Comparison of ENCODE assay signal across 8 mouse cellular contexts in genomic region chr9:47856311-47856710, GRCm38 (mm10).
A peak's percentile ranks its signal among the peaks of the same experiment; 100 is the strongest.
DNase-seq lines count a peak whose midpoint lies in the region; ATAC-seq and TF ChIP-seq lines count a peak whose summit lies in the region.

No protein-coding gene starts in this region.

- no peak overlapping the region for H3K4me3 ChIP-seq in cerebellum, adult 2 months (replicated peaks; ENCODE audit: insufficient read depth, low read depth, low read length)
- no peak overlapping the region for H3K4me3 ChIP-seq in left cerebral cortex, adult 2 months
- no peak overlapping the region for H3K4me3 ChIP-seq in kidney, postnatal 0 days (replicated peaks; ENCODE audit: low read depth, low read length)
- H3K4me3 ChIP-seq in midbrain, embryonic 13.5 days (replicated peaks): no peak overlapping the region

- TF ChIP-seq POLR2A in cerebellum, adult 2 months (IDR thresholded peaks at IDR 0.05; ENCODE audit: borderline replicate concordance, insufficient read depth, low read length): no peak

- ATAC-seq in kidney, postnatal 0 days (replicated peaks; ENCODE audit: low FRiP score, low read depth): no peak
- ATAC-seq in midbrain, embryonic 13.5 days: no peak

- H3K27me3 ChIP-seq in cerebellum, adult 2 months (ENCODE audit: control insufficient read depth, insufficient read depth, low read length): no peaks in the 10 kb centered on the region
- no peaks in the 10 kb centered on the region for H3K27me3 ChIP-seq in kidney, postnatal 0 days (ENCODE audit: insufficient read depth, low read length)
- H3K27me3 ChIP-seq in midbrain, embryonic 13.5 days: no peaks in the 10 kb centered on the region

- no peaks in the 10 kb centered on the region for H3K4me1 ChIP-seq in cerebellum, adult 2 months (ENCODE audit: control insufficient read depth, insufficient read depth, low read length)
- H3K4me1 ChIP-seq in kidney, postnatal 0 days (replicated peaks; ENCODE audit: insufficient read depth, low read length): no peaks in the 10 kb centered on the region; the same call in 1 of the 2 replicates
- H3K4me1 ChIP-seq in midbrain, embryonic 13.5 days (replicated peaks): peaks cover 11% of the 10 kb centered on the region

- no peaks in the 10 kb centered on the region for H3K9me3 ChIP-seq in kidney, postnatal 0 days (replicated peaks; ENCODE audit: low read length)
- H3K9me3 ChIP-seq in midbrain, embryonic 13.5 days: no peaks in the 10 kb centered on the region

- WGBS in cerebellum, adult 2 months: 88% methylated on average over 8 of the region's 8 CpGs
- 53% methylated on average over 8 of the region's 8 CpGs for WGBS in kidney, postnatal 0 days
- 86% methylated on average over 8 of the region's 8 CpGs for WGBS in midbrain, embryonic 13.5 days

- no peak overlapping the region for H3K4me2 ChIP-seq in kidney, postnatal 0 days (ENCODE audit: low read length)
- no peak overlapping the region for H3K4me2 ChIP-seq in midbrain, embryonic 13.5 days (replicated peaks)

- H3K36me3 ChIP-seq in kidney, postnatal 0 days (ENCODE audit: insufficient read depth, low read length): no peaks in the 10 kb centered on the region
- H3K36me3 ChIP-seq in midbrain, embryonic 13.5 days: peaks cover 4% of the 10 kb centered on the region; the same call in 1 of the 2 replicates

- peak in 1 of 2 experiments; percentile 13 for DNase-seq in cerebellum, adult 2 months
- DNase-seq in cerebellum, adult 11-12 months: no peak
- DNase-seq in left cerebral cortex, adult 2 months (ENCODE audit: extremely low spot score in 1 of 2, low spot score in 2 of 2): no peak
- no peak for DNase-seq in left cerebral cortex, postnatal 36 days (ENCODE audit: low spot score in 2 of 2)
- peak; percentile 38 for DNase-seq in ES-CJ7 (ENCODE audit: low read depth, low spot score)
- peak; percentile 75 for DNase-seq in kidney, postnatal 0 days (ENCODE audit: low spot score)
- no peak for DNase-seq in frontal cortex, postnatal 14 days (ENCODE audit: low spot score in 2 of 2)

- no peak overlapping the region for H3K9ac ChIP-seq in kidney, postnatal 0 days (ENCODE audit: low read depth, low read length)
- no peak overlapping the region for H3K9ac ChIP-seq in midbrain, embryonic 13.5 days (replicated peaks)

- peak; percentile 29; the same call in 1 of the 2 replicates for TF ChIP-seq CTCF in cerebellum, adult 2 months (IDR thresholded peaks at IDR 0.05; ENCODE audit: borderline replicate concordance, insufficient read depth, low read depth, low read length)
- TF ChIP-seq CTCF in left cerebral cortex, adult 2 months (IDR thresholded peaks at IDR 0.05): peak; percentile 70
- TF ChIP-seq CTCF in kidney, postnatal 0 days (IDR thresholded peaks at IDR 0.05; ENCODE audit: low read depth): peak; percentile 71

- H3K27ac ChIP-seq in cerebellum, adult 2 months (ENCODE audit: insufficient read depth, low read length): no peak overlapping the region
- H3K27ac ChIP-seq in left cerebral cortex, adult 2 months: no peak overlapping the region
- no peak overlapping the region for H3K27ac ChIP-seq in kidney, postnatal 0 days
- H3K27ac ChIP-seq in midbrain, embryonic 13.5 days: no peak overlapping the region

- intact Hi-C loops in left cerebral cortex, adult 2 months (cut with DNase I): loop anchor here (5.0 to 10.0 kb wide), 2 partner anchors 188 to 321 kb away; no protein-coding TSS in a partner anchor
- intact Hi-C loops in left cerebral cortex, postnatal 36 days (cut with DNase I): no loop called here

Comparison
In these comparisons a context has a peak if more than half of its experiments do, and no peak if none do; other contexts are left out.
1. DNase-seq: peak in ES-CJ7 (single experiment) and kidney, postnatal 0 days (single experiment); none in cerebellum, adult 11-12 months (single experiment), left cerebral cortex, adult 2 months (0 of 2), left cerebral cortex, postnatal 36 days (0 of 2) and frontal cortex, postnatal 14 days (0 of 2).
2. Peak in every context shown above with its lines, with median percentiles within 50 percentile points of each other: CTCF ChIP-seq.